Mouse (Mus musculus) testis, adult 2 months (tissue): ENCODE results near the gene Tcirg1. TPM values are rescaled to one million over a fixed set of nuclear protein-coding genes. Genes with fewer than 3 reads are reported as not detected.

Experiments used
- H3K27ac ChIP-seq: fragments of 200-500 bp; 2 replicates; pipeline ENCODE4 v1.5.1; 2012; ENCODE audit warnings: low read depth, low read length; ENCODE audit not compliant: control insufficient read depth, insufficient read depth
- H3K27me3 ChIP-seq: fragments of 200-500 bp; 2 replicates; pipeline ENCODE4 v1.6.1; 2012; ENCODE audit warnings: mild to moderate bottlenecking, low read length, moderate library complexity; ENCODE audit not compliant: control insufficient read depth, insufficient read depth
- H3K36me3 ChIP-seq: fragments of 200-500 bp; 2 replicates; pipeline ENCODE4 v1.6.1; 2012; ENCODE audit warnings: mild to moderate bottlenecking, low read length; ENCODE audit not compliant: control insufficient read depth, insufficient read depth
- H3K4me1 ChIP-seq: fragments of 200-500 bp; 2 replicates; pipeline ENCODE4 v1.6.1; 2012; ENCODE audit warnings: low read length; ENCODE audit not compliant: control insufficient read depth, insufficient read depth
- H3K4me3 ChIP-seq: fragments of 200-500 bp; 2 replicates; pipeline ENCODE4 v1.5.1; 2012; ENCODE audit warnings: low read depth, mild to moderate bottlenecking, low read length, moderate library complexity, mixed read lengths; ENCODE audit not compliant: control insufficient read depth
- CTCF ChIP-seq: fragments of 200-500 bp; IDR thresholded peaks from 2 replicates; pipeline ENCODE4 v1.5.1; 2012; ENCODE audit warnings: low read depth, mild to moderate bottlenecking, inconsistent platforms, low read length, moderate library complexity; ENCODE audit not compliant: control insufficient read depth, insufficient read depth, insufficient replicate concordance
- POLR2A ChIP-seq: fragments of 200-500 bp; IDR thresholded peaks from 2 replicates; pipeline ENCODE4 v1.6.1; 2012; ENCODE audit warnings: low read depth, mild to moderate bottlenecking, inconsistent platforms, low read length, moderate library complexity; ENCODE audit not compliant: control insufficient read depth
- polyA plus RNA-seq: library from polyadenylated mRNA; depleted of rRNA; stranded (reverse); fragments of >200 nt; gene quantifications from 2 replicates; pipeline ENCODE4 v1.2.3, GENCODE M21; 2012

The Tcirg1 gene
- polyA plus RNA-seq, 1 experiment: 11.4 TPM

DNA sequence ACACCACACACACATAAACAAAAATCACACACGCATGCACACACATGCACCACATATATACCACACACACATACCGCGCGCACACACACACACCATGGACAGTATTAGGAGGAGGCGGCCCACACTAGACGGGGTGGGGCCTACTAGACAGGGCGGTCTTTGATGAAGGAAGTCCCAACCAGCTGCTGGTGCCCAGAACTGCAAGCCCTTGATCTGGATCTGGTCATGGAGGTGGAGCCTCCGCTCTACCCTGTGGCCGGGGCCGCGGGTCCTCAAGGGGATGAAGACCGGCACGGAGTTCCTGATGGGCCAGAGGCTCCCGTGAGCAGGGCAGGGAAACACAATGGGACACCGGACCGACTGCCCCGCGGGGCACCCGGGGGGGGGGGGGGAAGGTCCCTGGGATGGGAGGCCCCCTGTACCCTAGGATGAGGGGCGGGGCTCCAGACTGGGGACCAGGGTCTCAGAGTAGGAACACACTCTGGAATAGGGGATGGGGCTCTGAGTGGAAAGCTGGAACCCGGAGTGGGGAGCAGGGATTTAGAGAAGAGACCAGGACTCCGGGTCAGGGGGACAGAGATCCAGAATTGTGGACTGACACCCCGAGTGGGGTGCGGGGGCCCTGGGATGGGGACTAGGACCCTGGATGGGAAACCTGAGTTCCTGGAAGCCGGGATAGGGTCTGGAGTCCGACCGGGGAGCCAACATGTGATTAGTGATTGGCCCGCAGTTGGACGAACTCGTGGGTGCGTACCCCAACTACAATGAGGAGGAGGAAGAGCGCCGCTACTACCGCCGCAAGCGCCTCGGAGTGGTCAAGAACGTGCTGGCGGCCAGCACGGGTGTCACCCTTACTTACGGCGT lies 28.3 kb upstream of the Tcirg1 start, which contains the start of gene Unc93b1:
TSS of gene Unc93b1 (plus strand) at position 155 of the 864 bp plus-strand sequence.
- no peak within 1 kb of the TSS; the same call in 1 of the 2 replicates for H3K27ac ChIP-seq
- no peaks in the 10 kb centered on the region for H3K36me3 ChIP-seq
- H3K4me3 ChIP-seq: peak within 1 kb of the TSS; percentile 65
- TF ChIP-seq POLR2A: no peak
- TF ChIP-seq CTCF: no peak
- no peaks in the 10 kb centered on the region for H3K27me3 ChIP-seq
- H3K4me1 ChIP-seq: peaks cover 5% of the 10 kb centered on the region

DNA sequence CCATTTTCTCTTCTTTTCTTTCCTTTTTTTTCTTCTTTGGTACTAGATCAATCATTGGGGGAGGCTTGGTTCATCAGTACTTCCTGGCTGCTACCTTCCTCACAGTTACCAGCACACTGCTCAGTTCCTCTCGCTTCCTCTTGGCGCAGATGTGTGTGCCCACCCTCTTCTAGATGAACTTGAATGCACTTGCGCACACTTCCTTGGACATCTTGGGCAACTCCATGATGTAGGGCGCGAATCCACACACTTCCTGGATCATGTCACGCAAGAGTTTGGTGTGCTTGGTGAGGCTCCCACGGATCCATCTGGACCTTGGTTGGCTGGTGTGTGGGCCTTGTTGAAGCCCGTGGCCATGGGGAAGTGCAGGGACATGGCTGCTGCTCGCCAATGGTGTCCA lies 24.8 kb upstream of the Tcirg1 start:
- Histone ChIP-seq H3K36me3 (no peaks in the 10 kb centered on the region), H3K4me3 (no peak overlapping the region), H3K4me1 (peaks cover 14% of the 10 kb centered on the region), H3K27me3 (no peaks in the 10 kb centered on the region), H3K27ac (no peak overlapping the region)
- no peak for TF ChIP-seq CTCF

DNA sequence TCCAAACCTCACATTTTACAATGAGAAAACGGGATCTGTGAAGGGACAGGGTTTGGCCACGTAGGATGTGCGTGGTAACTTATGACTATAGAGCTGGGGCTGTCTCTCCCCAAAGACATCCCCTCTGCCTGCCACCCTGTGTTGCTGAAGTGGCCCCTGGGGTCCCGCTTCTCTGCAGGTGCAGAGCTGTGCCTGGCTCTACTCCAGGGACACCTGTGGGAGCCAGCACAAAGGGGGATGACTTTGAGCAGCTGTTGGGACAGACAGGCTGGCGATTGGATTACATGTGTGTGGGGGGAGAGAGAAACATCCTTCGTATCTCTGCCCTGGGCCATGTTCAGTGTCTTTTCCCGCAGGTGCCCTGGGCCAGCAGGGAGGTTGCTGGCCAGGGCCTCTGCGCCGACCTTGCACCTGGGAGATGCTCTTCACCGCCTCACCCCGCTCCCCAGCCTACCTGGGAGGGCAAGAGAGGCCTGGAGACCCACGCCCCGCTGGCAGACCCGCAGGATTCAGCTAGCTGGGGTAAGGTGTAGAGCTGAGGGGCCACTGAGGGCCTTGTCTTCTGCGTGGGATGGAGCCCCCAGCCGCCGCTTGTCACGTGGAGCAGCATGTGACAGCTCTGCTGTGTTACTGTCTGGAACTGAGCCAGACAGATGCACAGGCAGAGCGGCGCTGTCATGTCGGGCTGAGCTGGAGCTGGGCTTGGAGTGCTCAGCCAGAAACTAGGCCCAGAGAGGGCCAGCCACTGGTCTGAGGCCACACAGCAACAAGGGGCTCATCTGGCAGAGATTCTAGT lies 23.5 kb upstream of the Tcirg1 start:
- Histone ChIP-seq H3K27ac (no peak overlapping the region), H3K4me3 (no peak overlapping the region), H3K27me3 (no peaks in the 10 kb centered on the region)

DNA sequence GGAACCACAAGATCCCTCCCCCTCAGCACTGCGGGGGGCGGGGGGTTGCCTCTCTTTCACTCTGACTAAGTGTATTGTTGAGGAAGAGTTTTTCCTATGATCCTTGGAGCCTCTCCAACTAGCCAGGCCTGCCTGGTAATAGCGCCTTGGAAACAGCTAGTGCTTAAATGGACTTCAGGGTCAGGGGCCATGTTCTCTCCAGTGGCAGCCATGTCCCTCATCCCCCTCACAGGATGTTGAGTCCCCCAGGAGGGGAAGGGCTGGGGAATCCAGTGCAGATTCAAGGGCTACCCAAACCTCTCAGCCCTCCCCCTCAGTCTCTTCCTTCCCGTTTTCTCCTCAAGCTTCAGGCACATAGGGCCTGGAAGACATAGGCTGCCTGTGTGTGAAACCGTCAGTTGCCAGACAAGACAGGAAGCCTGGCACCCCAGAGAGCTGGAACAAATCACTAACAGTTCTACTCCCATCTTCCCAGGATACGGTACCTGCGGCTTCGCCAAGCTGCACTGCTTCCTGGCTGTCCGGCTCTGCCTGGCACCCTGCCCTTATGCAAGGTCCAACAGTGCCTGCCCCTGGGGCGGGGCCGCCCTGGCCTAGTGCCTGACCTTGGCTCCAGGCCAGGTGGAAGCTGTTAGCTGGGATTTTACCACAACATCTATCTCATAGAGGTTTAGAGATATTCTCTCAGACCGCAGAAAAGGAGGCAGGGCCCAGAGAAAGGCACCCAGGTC lies 22.4 kb upstream of the Tcirg1 start, which contains the start of gene Aldh3b1:
TSS of gene Aldh3b1 (minus strand) at position 598 of the 731 bp plus-strand sequence.
- TF ChIP-seq POLR2A: no peak
- no peak for TF ChIP-seq CTCF
- Histone ChIP-seq H3K36me3 (no peaks in the 10 kb centered on the region), H3K27me3 (no peaks in the 10 kb centered on the region), H3K4me1 (peaks cover 14% of the 10 kb centered on the region), H3K27ac (peak within 1 kb of the TSS; percentile 82), H3K4me3 (no peak within 1 kb of the TSS; the same call in none of the 2 replicates)

More for the DNA sequence above, 23.5 kb upstream of the Tcirg1 start:
- no peaks in the 10 kb centered on the region for H3K36me3 ChIP-seq
- H3K4me1 ChIP-seq: peaks cover 14% of the 10 kb centered on the region
- TF ChIP-seq CTCF: no peak
- no peak for TF ChIP-seq POLR2A

DNA sequence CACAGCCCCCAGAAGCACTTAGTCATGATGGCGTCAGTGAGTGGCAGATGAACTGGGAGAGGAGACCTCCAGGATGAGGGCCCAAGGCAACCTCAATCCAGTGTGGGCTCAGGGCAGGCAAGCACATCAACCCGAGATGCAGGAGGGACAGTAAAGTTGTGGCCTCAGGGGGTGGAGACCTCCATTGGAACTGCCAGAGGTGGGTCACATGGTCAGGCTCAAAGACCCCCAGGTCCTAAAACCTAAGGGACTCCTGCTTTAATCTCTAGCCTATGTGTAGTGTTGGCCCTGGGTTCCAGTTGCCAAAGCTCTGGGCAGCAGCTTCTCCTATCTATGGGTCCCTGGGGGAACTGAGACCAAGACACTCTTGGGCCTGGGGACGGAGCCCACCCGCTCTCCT lies 21.8 kb upstream of the Tcirg1 start:
- Histone ChIP-seq H3K4me3 (no peak overlapping the region), H3K27me3 (no peaks in the 10 kb centered on the region), H3K36me3 (no peaks in the 10 kb centered on the region), H3K4me1 (peaks cover 18% of the 10 kb centered on the region), H3K27ac (peak overlapping the region; percentile 82; the same call in 1 of the 2 replicates)
- TF ChIP-seq CTCF (no peak), POLR2A (no peak)

DNA sequence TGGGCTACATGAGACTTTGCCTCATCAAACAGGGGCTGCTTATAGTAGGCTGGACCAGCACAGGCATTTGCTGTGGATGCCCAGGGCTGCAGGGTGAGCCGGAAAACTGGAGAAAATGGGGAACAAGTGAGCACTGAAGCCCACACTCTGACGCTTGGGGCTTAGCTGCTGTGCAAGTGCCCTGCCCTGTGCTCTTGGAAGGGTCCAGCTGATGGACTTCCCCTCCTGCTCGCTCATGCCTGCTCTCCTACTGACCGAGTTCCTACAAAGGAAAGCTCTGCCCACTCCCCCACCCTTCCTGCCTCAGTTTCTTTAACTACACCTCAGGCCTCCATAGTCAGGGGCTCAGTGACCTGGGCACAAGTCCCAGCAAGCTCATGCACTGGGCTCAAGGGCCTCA lies 21.1 kb upstream of the Tcirg1 start:
- no peak overlapping the region for H3K27ac ChIP-seq
- no peaks in the 10 kb centered on the region for H3K27me3 ChIP-seq
- H3K4me3 ChIP-seq: no peak overlapping the region
- H3K36me3 ChIP-seq: no peaks in the 10 kb centered on the region
- H3K4me1 ChIP-seq: peaks cover 23% of the 10 kb centered on the region
- TF ChIP-seq CTCF (no peak), POLR2A (no peak)
